Mouse (Mus musculus) effector memory CD4-positive, alpha-beta T cell, adult 5 months (primary cell): ENCODE results near the gene Tmem132d. TPM values are rescaled to one million over a fixed set of nuclear protein-coding genes. Genes with fewer than 3 reads are reported as not detected.

Source experiments
- polyA plus RNA-seq: library from polyadenylated mRNA; unstranded; fragments of 100-300 nt; shearing (Covaris generic); gene quantifications from one replicate; pipeline ENCODE4 v1.2.1, GENCODE M21; 2017

The Tmem132d gene
- 0.06 TPM for polyA plus RNA-seq

GRCm38 (mm10) chr5:128432916-128433315, at the start of gene Tmem132d:
Gene Tmem132d, minus strand, starts transcription at chr5:128433077.

Other genes with a start within 250 kb of the Tmem132d start
- 0.30 TPM for gene Fzd10, start 167.8 kb upstream of the Tmem132d start, polyA plus RNA-seq